Mouse (Mus musculus): Measurements from ENCODE around the gene Hus1b. TPM values are rescaled to one million over a fixed set of nuclear protein-coding genes. Genes with fewer than 3 reads are reported as not detected.

The Hus1b gene
- polyA plus RNA-seq, 1 experiment: 0.10 TPM

- Histone ChIP-seq H3K27ac (ENCODE audit: insufficient read depth, low read depth, low read length) (peak overlapping the region; percentile 71), H3K27me3 (ENCODE audit: control insufficient read depth, insufficient read depth, low read length) (no peaks in the 10 kb centered on the region), H3K4me3 (ENCODE audit: low read depth, low read length) (peak overlapping the region; percentile 62), H3K36me3 (ENCODE audit: control insufficient read depth, insufficient read depth, low read length) (no peaks in the 10 kb centered on the region), H3K4me1 (ENCODE audit: control insufficient read depth, insufficient read depth, insufficient read length, low read length) (no peaks in the 10 kb centered on the region; the same call in 1 of the 2 replicates)
- TF ChIP-seq CTCF (IDR thresholded peaks at IDR 0.05; ENCODE audit: extremely low read depth, insufficient read length, insufficient replicate concordance, low read depth, low read length) (no peak), POLR2A (IDR thresholded peaks at IDR 0.05; ENCODE audit: low read depth, low read length) (no peak)
- 14% methylated on average over 27 of the region's 27 CpGs for WGBS
Measured at GRCm38 (mm10) chr13:30985598-30986466, 38.3 kb upstream of the Hus1b start.

GRCm38 (mm10) chr13:30985275-30985597 lies 37.7 kb upstream of the Hus1b start:
- no peaks in the 10 kb centered on the region; the same call in 1 of the 2 replicates for H3K4me1 ChIP-seq (ENCODE audit: control insufficient read depth, insufficient read depth, insufficient read length, low read length)
- no peaks in the 10 kb centered on the region for H3K27me3 ChIP-seq (ENCODE audit: control insufficient read depth, insufficient read depth, low read length)
- WGBS: 18% methylated on average over 13 of the region's 13 CpGs
- H3K36me3 ChIP-seq (ENCODE audit: control insufficient read depth, insufficient read depth, low read length): no peaks in the 10 kb centered on the region
- no peak for TF ChIP-seq CTCF (IDR thresholded peaks at IDR 0.05; ENCODE audit: extremely low read depth, insufficient read length, insufficient replicate concordance, low read depth, low read length)
- no peak for TF ChIP-seq POLR2A (IDR thresholded peaks at IDR 0.05; ENCODE audit: low read depth, low read length)
- H3K27ac ChIP-seq (ENCODE audit: insufficient read depth, low read depth, low read length): peak overlapping the region; percentile 71
- H3K4me3 ChIP-seq (ENCODE audit: low read depth, low read length): peak overlapping the region; percentile 62

- WGBS: 41% methylated on average over 1 of the region's 1 CpGs
- Histone ChIP-seq H3K36me3 (ENCODE audit: control insufficient read depth, insufficient read depth, low read length) (no peaks in the 10 kb centered on the region), H3K4me3 (ENCODE audit: low read depth, low read length) (no peak overlapping the region), H3K27me3 (ENCODE audit: control insufficient read depth, insufficient read depth, low read length) (no peaks in the 10 kb centered on the region), H3K27ac (ENCODE audit: insufficient read depth, low read depth, low read length) (no peak overlapping the region), H3K4me1 (ENCODE audit: control insufficient read depth, insufficient read depth, insufficient read length, low read length) (no peaks in the 10 kb centered on the region)
- peak; percentile 62; the same call in 1 of the 2 replicates for TF ChIP-seq CTCF (IDR thresholded peaks at IDR 0.05; ENCODE audit: extremely low read depth, insufficient read length, insufficient replicate concordance, low read depth, low read length)
- no peak for TF ChIP-seq POLR2A (IDR thresholded peaks at IDR 0.05; ENCODE audit: low read depth, low read length)
Measured at GRCm38 (mm10) chr13:30981666-30982065, 34.1 kb upstream of the Hus1b start.

GRCm38 (mm10) chr13:30978224-30978623 lies 30.7 kb upstream of the Hus1b start:
- Histone ChIP-seq H3K4me3 (ENCODE audit: low read depth, low read length) (no peak overlapping the region), H3K27me3 (ENCODE audit: control insufficient read depth, insufficient read depth, low read length) (no peaks in the 10 kb centered on the region), H3K36me3 (ENCODE audit: control insufficient read depth, insufficient read depth, low read length) (no peaks in the 10 kb centered on the region), H3K27ac (ENCODE audit: insufficient read depth, low read depth, low read length) (no peak overlapping the region), H3K4me1 (ENCODE audit: control insufficient read depth, insufficient read depth, insufficient read length, low read length) (no peaks in the 10 kb centered on the region; the same call in 1 of the 2 replicates)
- 71% methylated on average over 4 of the region's 4 CpGs for WGBS
- TF ChIP-seq CTCF (IDR thresholded peaks at IDR 0.05; ENCODE audit: extremely low read depth, insufficient read length, insufficient replicate concordance, low read depth, low read length): no peak
- no peak for TF ChIP-seq POLR2A (IDR thresholded peaks at IDR 0.05; ENCODE audit: low read depth, low read length)

- 49% methylated on average over 8 of the region's 8 CpGs for WGBS
- H3K27ac ChIP-seq (ENCODE audit: insufficient read depth, low read depth, low read length): no peak overlapping the region
- H3K27me3 ChIP-seq (ENCODE audit: control insufficient read depth, insufficient read depth, low read length): no peaks in the 10 kb centered on the region
- no peaks in the 10 kb centered on the region; the same call in 1 of the 2 replicates for H3K4me1 ChIP-seq (ENCODE audit: control insufficient read depth, insufficient read depth, insufficient read length, low read length)
- no peak for TF ChIP-seq POLR2A (IDR thresholded peaks at IDR 0.05; ENCODE audit: low read depth, low read length)
- no peak for TF ChIP-seq CTCF (IDR thresholded peaks at IDR 0.05; ENCODE audit: extremely low read depth, insufficient read length, insufficient replicate concordance, low read depth, low read length)
- H3K4me3 ChIP-seq (ENCODE audit: low read depth, low read length): no peak overlapping the region
- H3K36me3 ChIP-seq (ENCODE audit: control insufficient read depth, insufficient read depth, low read length): no peaks in the 10 kb centered on the region
Measured at GRCm38 (mm10) chr13:30976536-30977084, 29.1 kb upstream of the Hus1b start.

GRCm38 (mm10) chr13:30974247-30974630 lies 26.7 kb upstream of the Hus1b start:
- WGBS: 22% methylated on average over 5 of the region's 5 CpGs
- TF ChIP-seq CTCF (IDR thresholded peaks at IDR 0.05; ENCODE audit: extremely low read depth, insufficient read length, insufficient replicate concordance, low read depth, low read length) (no peak), POLR2A (IDR thresholded peaks at IDR 0.05; ENCODE audit: low read depth, low read length) (0 out of 2 replicates have a peak, but pooled peaks have one; percentile 0)

More at GRCm38 (mm10) chr13:30974247-30974630, 26.7 kb upstream of the Hus1b start:
- peak overlapping the region; percentile 91 for H3K4me3 ChIP-seq (ENCODE audit: low read depth, low read length)
- no peaks in the 10 kb centered on the region for H3K36me3 ChIP-seq (ENCODE audit: control insufficient read depth, insufficient read depth, low read length)
- H3K27me3 ChIP-seq (ENCODE audit: control insufficient read depth, insufficient read depth, low read length): no peaks in the 10 kb centered on the region
- peaks cover 2% of the 10 kb centered on the region; the same call in 1 of the 2 replicates for H3K4me1 ChIP-seq (ENCODE audit: control insufficient read depth, insufficient read depth, insufficient read length, low read length)
- peak overlapping the region; percentile 29; the same call in 1 of the 2 replicates for H3K27ac ChIP-seq (ENCODE audit: insufficient read depth, low read depth, low read length)
